Mouse (Mus musculus) lung, postnatal 36 days (tissue): ENCODE measurements around the gene Dph1.

Experiments
- DNase-seq: peaks from one replicate; pipeline ENCODE4 v3.0.0; 2022; ENCODE audit warnings: mixed read lengths

The Dph1 gene

GRCm38 (mm10) chr11:75172151-75173094, 18.6 kb downstream of the Dph1 start:
- no peak for DNase-seq

- no peak for DNase-seq
These were observed 19.7 kb downstream of the Dph1 start for GRCm38 (mm10) chr11:75171186-75171865.

- peak; percentile 98 for DNase-seq
These were observed 20.8 kb downstream of the Dph1 start for GRCm38 (mm10) chr11:75170136-75170751.

DNA sequence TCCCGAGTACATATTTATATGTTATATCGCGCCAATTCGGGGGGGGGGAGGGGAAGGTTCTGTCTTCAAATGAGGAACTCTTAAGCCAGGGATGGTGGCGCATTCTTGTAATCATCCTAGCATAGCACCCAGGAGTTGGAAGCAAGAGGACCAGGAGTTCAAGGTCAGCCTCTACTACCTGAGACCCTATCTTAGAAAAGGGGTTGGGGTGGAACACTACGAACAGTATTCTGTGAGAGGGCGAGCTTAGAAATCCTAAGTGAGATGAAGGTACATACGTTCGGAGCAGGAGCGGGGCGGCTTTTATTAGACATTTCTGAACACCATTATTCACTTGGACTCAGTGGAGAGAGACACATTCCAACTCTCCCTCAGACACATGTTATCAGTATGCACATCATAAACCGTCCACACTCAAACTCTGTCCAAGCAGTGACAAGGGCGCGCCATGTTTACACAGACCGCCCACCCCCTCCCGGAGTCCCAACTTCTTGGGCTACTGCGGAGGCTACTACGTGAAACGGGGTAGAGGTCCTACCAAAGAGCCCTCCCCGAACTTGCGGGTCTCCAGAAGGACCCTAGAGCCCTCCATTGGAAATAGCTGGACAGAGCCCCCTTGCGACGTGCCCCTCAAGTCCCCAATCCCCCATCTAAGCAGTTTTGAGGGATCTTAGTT, 21.5 kb downstream of the Dph1 start, which contains the start of gene Hic1:
Hic1 (minus strand) TSS at position 115 of the 676 bp plus-strand sequence.
- no peak for DNase-seq

DNA sequence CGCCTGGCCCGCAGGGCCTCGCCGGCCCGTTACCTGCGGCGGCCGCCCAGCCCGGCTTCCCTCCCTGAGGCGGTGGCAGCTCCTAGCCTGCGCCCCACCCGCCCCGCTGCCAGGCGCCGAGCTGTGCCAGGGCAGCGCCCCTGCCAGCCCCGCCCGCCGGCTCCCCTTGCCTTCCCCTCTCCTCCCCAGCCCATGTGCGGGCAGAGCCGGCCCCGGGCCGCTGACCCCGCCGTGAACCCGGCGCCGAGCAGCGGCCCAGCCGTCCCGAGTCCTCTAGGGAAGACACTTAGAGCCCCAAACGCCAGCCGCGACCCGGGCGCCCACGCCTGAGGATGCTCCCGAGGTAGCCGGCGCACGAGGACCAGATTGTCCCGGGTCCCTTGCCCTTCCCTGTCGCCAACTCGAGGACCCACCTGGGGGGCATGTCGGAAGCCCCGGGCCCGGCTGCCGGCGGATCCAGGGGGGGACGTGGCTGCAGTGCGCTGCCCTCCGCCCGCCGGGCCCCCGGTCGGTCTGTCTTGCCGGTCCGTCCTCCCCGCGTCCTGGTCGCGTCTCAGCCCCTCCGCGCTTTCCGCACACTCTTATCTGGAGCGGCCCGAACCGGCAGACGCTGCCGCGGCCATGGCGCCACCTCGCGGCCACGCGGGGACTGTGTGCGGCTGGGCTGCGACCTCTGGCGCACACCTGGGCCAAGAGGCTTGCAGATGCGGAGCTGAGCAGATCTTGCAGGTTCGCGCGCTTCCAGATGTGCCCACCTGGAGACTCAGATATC, 22.3 kb downstream of the Dph1 start:
- DNase-seq = peak; percentile 87

GRCm38 (mm10) chr11:75167643-75168589, 23.1 kb downstream of the Dph1 start:
- no peak for DNase-seq

DNA sequence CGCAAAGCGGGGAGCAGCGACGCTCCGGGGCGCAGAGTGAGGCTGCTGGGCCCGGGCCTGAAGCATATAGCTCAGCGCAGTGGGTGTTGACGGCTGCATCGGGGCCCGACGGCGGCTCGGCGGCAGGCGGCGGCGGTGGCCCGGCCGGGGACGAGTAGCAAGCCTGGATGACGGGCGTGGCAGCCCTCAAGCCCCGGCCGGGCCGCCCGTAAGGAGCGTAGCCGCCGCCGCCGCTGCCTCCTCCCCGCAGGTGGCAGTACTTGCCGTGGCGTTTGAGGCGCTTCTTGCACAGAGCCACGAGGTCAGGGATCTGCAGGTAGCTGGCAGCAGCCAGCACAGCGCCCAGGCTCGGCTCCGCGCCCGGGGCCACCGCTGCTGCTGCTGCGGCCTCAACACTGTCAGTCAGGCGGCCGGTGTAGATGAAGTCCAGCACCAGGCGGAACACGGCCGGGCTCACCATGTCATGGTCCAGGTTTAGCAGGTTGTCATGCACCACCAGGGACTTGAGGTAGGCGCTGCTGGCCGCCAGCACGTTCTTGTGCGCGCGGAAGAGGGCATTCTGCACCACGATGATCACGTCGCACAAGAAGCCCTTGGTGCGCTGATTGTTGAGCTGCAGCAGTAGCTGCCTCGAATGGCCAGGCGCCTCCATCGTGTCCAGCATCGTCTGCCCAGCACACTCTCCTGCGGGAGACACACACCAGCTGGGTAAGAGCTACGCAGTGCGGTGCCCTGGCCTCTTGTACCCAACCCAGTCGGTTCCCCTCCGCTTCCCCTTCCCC, 24.0 kb downstream of the Dph1 start:
- peak; percentile 56 for DNase-seq

DNA sequence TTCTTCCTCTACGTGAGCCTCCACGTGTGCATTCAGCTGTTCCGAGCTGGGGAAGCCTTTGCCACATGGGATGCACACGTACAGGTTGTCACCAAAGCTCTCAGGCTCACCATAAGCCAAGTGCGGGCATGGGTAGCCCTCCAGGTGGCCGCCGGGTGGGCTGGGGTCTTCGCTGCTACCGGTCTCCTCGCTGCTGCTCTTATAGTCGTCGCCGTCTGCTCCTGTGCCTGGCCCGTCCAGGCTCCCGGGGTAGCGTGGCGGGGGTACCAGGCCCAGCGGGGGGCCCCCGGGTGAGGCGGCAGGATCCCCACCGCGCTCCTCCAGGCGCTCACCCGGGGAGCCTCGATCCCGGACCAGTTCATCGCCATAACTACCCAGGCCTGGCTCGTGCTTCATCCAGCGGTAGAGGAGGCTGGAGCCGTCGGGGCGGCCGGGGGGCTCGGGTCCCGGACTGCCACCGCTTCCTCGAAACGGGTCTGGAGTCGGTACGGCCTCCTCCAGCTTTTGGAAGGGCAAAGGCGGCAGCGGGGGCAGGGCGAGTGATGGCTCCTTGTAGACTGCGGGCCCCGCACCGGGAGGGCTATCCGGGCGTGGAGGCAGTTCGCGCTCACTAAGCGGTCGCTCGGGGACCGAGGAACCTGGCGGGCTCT, 24.7 kb downstream of the Dph1 start:
- DNase-seq = no peak

DNA sequence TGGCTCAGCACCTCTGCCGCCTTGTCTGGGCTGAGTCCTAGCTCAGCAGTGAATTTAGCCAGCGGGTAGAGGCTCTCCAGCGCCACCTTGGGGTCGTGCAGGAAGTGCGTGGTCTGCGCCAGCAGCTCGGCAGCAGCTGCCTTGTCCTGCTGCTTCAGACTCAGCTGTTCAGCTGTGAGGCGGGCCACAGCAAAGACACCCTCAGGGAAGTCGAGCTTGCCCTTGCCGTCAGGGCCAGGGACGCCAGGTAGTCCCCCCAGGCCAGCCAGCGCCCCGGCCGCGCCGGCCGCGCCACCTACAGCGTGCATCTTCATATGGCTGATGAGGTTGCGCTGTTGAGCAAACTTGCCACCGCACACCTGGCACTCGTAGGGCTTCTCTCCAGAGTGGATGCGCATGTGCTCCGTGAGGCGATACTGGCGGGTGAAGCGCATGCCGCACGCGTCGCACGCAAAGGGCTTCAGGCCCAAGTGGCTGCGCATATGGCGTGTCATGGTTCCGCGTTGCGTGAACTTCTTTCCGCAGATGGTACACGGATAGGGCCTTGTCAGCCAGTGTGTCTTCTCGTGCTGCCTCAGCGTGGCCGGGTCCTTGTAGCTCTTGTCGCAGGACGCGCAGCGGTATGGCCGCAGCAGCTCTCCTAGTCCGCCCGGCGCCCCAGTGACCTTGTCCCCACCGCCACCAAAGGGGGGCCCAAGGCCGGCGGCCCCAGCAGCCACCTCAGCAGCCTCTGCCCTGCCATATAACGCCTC, 25.4 kb downstream of the Dph1 start:
- DNase-seq = peak; percentile 86

DNA sequence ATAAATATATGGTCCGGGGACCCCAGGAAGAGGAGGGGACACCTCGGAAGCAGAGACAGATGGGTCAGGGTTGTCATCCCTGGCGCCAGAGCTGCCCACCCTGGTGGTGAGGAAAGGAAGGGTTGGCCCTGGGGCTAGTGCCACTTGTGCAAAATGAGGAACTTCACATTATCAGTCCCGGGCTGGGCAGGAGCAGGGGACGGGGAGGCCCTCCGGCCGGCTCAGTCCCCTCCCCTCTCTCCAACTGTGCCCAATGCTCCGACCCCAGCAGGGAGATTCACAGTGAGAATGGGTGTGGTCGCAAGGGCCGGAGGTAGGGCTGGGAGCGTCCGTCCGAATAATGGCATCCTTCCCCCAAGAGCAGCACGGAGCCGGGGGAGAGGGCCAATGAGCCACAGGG, 26.3 kb downstream of the Dph1 start:
- no peak for DNase-seq

DNA sequence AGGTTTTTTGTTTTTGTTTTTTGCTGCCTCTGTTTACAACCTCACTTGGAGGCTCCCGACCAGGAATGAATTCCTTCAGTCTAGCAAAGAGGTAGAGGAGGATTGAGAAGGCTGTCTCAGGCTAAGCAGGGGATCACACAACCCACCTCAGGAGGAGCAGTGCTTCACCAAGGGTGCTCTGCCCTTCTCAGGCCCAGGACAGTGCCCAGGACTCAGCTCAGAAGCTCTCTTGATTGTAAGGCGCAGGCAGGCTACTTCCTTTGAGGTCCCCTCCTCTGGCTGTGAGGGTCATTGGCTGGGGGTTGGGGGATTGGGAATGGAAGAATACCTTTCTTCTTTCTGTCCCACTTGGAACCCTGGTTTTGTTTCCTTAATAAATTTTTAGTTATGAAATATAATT, 27.0 kb downstream of the Dph1 start:
- no peak for DNase-seq

DNA sequence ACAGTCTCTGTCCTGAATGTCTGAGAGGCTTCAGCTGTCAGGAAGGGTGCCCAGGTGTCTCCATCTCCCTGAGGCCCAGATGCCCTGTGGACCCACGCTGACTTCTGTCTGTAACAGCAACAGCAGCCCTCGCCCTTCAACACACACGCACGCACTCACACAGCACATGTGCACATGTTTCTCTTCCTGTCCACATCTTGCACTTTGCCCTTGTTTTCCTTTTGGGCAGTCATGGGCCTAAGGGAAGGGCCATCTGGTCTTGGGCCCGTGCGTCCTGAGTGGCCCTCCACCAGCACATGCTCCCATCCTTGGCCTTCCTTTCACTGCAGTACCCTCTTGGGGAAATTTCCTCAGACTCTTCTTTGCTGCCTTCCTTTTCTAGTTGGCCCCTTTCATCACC, 27.7 kb downstream of the Dph1 start:
- DNase-seq = no peak

GRCm38 (mm10) chr11:75162591-75163080, 28.4 kb downstream of the Dph1 start:
- no peak for DNase-seq

DNA sequence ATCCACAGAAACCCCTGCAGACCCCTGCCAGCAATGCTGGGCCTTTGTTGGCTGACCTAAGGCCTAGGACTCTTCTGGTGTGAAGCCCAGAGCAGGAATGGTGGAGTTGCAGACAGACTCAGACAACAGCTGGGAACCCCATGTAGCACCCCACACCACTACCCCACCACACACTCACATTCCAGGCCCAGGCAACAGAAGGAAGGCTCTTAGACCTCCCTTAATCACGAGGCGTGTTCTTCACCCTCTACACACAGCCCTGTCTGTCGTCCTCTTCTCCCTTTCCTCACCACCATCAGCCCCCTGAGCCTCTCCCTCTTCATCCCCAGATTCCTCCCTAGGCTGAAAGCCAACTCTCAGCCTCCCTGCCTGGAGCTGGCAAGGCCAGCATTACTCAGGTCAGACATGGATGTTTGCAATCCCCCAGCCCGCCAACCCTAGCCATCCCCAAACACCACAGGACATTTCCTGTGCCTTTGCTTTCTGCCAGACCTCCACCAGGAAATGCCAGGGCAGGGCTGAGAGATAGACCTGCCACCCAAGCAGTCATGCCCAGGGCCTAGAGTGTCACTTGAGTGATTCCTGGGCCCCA, 29.5 kb downstream of the Dph1 start:
- DNase-seq = peak; percentile 53

DNA sequence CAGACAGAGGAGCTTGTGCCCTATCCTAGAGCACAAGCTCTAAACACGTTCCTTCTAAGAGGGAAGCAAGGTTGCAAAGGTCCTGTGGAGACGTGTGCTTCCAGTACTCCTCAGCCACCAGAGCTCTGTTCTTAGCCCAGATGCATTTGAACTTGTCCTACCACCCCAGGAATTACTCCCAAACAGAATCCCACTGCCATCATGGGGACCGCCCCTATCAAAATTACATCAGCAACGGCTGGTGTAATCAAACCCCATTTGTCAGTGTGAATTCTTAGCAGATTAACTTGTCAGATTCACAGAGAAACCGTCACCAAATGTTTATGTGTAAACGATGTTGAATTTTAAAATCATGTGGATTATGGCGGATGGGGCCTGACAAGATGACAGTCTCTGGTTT, 30.1 kb downstream of the Dph1 start:
- DNase-seq = no peak

DNA sequence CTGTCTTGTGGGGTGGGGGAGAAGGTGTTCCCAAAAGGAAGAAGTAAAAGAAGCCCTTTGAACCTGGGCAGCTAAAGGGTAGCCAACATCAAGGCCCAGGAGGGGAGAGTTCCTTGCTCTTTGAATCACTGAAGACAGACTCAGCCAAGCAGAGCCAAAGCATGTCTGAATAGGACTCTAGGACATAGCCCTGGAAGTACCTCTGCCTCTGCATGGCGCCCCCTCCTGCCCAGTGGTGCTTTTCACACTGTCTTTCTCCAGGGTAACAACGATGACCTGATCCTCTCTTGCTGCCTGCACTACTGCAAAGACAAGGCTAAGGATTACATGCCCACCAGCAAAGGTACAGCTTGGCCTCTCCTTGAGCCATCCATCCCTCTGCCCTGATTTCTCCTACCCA, 31.5 kb downstream of the Dph1 start:
- peak; percentile 73 for DNase-seq

- peak; percentile 52 for DNase-seq
These were observed 32.6 kb downstream of the Dph1 start for GRCm38 (mm10) chr11:75158432-75158831.

DNA sequence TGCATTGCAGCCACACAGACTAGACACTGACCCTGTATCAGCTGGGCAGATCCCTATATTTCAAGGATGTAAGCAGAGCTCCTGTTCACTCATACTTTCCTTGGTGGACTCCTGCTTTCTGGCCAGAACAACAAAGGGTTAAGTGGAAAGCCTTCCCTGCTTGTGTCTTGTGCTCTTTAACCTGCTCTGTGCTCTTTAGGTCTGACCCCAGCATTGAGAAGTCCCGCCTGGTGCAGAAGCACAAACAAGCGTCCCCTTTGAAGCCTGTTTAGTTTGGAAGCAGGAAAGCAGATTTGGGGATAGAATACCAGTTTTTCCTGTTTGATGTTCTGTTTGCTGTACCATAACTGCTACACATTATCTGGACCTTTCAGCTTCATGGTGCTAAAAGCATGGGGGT, 33.1 kb downstream of the Dph1 start:
- DNase-seq = no peak
